Mouse (Mus musculus) limb, embryonic 12.5 days (tissue): ENCODE measurements around the gene Ccnd1. TPM values are rescaled to one million over a fixed set of nuclear protein-coding genes. Genes with fewer than 3 reads are reported as not detected.

Experiments used
- ATAC-seq: fragments of 200-750 bp; cut with Nextera tagmentation; 2 replicates; pipeline ENCODE4 v1.8.0; 2017; ENCODE audit warnings: low read depth, moderate TSS enrichment; ENCODE audit not compliant: insufficient number of reproducible peaks, insufficient read depth, low FRiP score, low TSS enrichment
- H3K27ac ChIP-seq: fragments of 300-500 bp; sonication (generic); 2 replicates; pipeline ENCODE4 v1.5.1; 2016; ENCODE audit warnings: mild to moderate bottlenecking, moderate library complexity
- H3K27me3 ChIP-seq: fragments of 300-500 bp; sonication (generic); 2 replicates; pipeline ENCODE4 v1.6.1; 2016; ENCODE audit warnings: mild to moderate bottlenecking, moderate library complexity
- H3K36me3 ChIP-seq: fragments of 300-500 bp; sonication (generic); 2 replicates; pipeline ENCODE4 v1.6.1; 2016; ENCODE audit warnings: mild to moderate bottlenecking, moderate library complexity
- H3K4me1 ChIP-seq: fragments of 300-500 bp; sonication (generic); replicated peaks from 2 replicates; pipeline ENCODE4 v1.6.1; 2016
- H3K4me2 ChIP-seq: fragments of 300-500 bp; sonication (generic); 2 replicates; pipeline ENCODE4 v1.6.1; 2016; ENCODE audit warnings: mild to moderate bottlenecking, moderate library complexity
- H3K4me3 ChIP-seq: fragments of 300-500 bp; sonication (generic); replicated peaks from 2 replicates; pipeline ENCODE4 v1.5.1; 2016; ENCODE audit warnings: mild to moderate bottlenecking
- H3K9ac ChIP-seq: fragments of 300-500 bp; sonication (generic); replicated peaks from 2 replicates; pipeline ENCODE4 v1.6.1; 2016; ENCODE audit warnings: mild to moderate bottlenecking, moderate library complexity
- H3K9me3 ChIP-seq: fragments of 300-500 bp; sonication (generic); 2 replicates; pipeline ENCODE4 v1.6.1; 2016; ENCODE audit warnings: mild to moderate bottlenecking, moderate library complexity
- WGBS: fragments of 180-500 bp; shearing (Covaris S2); methylation state at CpG from one replicate; pipeline ENCODE4 v1.1.7; 2016; 5-methylcytosine and 5-hydroxymethylcytosine counted together
- polyA plus RNA-seq: library from polyadenylated mRNA; unstranded; fragments of >200 nt; fragmentation: Nextera tagmentation; extraction: Ambion mirVana; gene quantifications from 2 replicates; pipeline ENCODE4 v1.2.1, GENCODE M21; 2016

Gene Ccnd1
- polyA plus RNA-seq = 165 and 178 TPM in 2 replicates

DNA sequence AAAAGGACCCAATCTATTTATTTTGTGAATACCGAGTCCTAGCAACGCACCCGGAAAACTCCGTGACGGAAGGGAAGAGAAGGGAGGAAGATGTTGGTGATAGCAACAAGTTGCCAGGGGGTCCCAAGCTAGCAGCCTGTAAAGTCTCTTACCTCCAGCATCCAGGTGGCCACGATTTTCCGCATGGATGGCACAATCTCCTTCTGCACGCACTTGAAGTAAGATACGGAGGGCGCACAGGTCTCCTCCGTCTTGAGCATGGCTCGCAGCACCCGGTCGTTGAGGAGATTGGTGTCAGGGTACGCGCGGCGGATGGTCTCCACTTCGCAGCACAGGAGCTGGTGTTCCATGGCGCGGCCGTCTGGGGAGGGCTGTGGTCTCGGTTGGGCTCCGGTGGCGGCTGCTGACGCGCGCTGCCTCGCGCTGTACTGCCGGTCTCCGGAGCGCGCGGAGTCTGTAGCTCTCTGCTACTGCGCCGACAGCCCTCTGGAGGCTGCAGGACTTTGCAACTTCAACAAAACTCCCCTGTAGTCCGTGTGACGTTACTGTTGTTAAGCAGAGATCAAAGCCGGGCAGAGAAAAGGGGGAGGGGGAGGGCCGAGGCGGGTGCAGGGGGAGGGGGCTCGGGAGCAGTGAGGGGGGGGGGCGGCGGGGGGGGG, at the start of gene Ccnd1:
Gene Ccnd1 (minus strand): TSS at position 582 of the 659 bp plus-strand sequence.
- peak; percentile 43; the same call in 1 of the 2 replicates for ATAC-seq
- Histone ChIP-seq H3K4me1 (peaks cover 47% of the 10 kb centered on the region), H3K9ac (peak within 1 kb of the TSS; percentile 89), H3K27me3 (no peaks in the 10 kb centered on the region), H3K36me3 (peaks cover 28% of the 10 kb centered on the region), H3K9me3 (no peaks in the 10 kb centered on the region), H3K27ac (peak within 1 kb of the TSS; percentile 97), H3K4me2 (peak within 1 kb of the TSS; percentile 91), H3K4me3 (peak within 1 kb of the TSS; percentile 78)
- under 1% methylated on average over 37 of the region's 45 CpGs for WGBS

- Histone ChIP-seq H3K9ac (no peak overlapping the region), H3K27me3 (no peaks in the 10 kb centered on the region), H3K4me3 (no peak overlapping the region), H3K27ac (no peak overlapping the region), H3K36me3 (no peaks in the 10 kb centered on the region), H3K4me2 (no peak overlapping the region), H3K4me1 (0 out of 2 replicates have a peak, but pooled peaks cover 6% of the 10 kb centered on the region), H3K9me3 (no peaks in the 10 kb centered on the region)
- ATAC-seq = no peak
- 52% methylated on average over 3 of the region's 3 CpGs for WGBS
Observed at GRCm38 (mm10) chr7:144988856-144989255, 49.1 kb upstream of the Ccnd1 start.

DNA sequence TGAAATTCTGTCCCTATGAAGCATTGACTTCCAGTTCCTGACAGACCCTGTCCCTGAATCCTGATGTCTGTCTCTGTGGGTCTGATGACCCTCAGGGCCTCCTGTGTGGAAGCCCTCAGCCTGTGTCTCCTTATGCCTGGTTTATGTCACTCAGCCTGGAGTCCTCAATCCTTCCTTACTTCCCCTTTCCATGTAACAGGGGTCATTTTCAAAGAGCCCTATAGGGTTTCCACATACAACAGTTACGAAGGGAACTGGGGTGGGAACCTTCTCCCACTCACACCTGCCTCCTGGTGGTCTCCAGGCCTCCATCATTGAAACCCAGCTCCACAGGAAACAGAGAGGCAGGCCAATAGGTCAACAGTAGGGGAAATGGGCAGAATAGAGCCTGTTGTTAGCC, 45.4 kb upstream of the Ccnd1 start:
- Histone ChIP-seq H3K4me2 (no peak overlapping the region), H3K9me3 (no peaks in the 10 kb centered on the region), H3K36me3 (no peaks in the 10 kb centered on the region), H3K27me3 (no peaks in the 10 kb centered on the region), H3K27ac (no peak overlapping the region), H3K4me1 (0 out of 2 replicates have a peak, but pooled peaks cover 6% of the 10 kb centered on the region), H3K9ac (no peak overlapping the region), H3K4me3 (no peak overlapping the region)
- WGBS = 53% methylated on average over 1 of the region's 1 CpGs
- ATAC-seq = no peak

GRCm38 (mm10) chr7:144982358-144983110, 42.8 kb upstream of the Ccnd1 start:
- Histone ChIP-seq H3K27ac (no peak overlapping the region), H3K9me3 (peaks cover 8% of the 10 kb centered on the region; the same call in 1 of the 2 replicates), H3K36me3 (no peaks in the 10 kb centered on the region), H3K4me1 (no peaks in the 10 kb centered on the region), H3K9ac (no peak overlapping the region), H3K4me2 (no peak overlapping the region), H3K27me3 (no peaks in the 10 kb centered on the region), H3K4me3 (no peak overlapping the region)
- no peak for ATAC-seq
- WGBS = 88% methylated on average over 6 of the region's 6 CpGs

DNA sequence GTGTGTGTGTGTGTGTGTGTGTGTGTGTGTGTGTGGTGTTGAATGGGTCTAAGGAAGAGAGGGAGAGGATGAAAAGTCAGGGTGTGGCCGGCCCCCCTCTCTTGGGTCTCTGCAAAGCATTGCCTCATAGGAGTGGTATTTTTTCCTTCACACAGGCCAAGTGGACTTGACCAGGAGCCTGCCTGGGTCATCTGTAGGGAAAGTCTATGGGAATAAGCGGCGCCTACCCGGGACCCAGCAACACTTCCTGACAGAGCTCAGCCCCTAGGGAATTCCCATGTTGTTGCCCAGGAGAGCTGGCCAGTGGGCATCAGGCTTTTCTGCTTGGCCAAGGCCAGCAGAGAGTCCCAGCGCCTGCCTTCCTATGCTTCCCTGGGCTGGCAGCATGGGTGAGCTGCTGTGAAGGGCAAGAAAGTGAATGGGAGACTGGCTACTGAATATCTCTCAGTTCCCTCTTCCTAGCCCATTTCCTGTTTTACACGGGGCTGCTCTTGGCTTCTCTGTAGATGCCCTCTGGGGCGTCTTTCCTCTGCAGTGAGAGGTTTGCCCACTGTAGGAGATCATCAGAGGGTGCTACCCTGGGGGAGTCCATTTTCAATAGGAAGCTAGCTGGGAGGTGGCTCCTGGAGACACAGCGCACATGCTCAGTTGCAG, 41.8 kb upstream of the Ccnd1 start:
- no peaks in the 10 kb centered on the region for H3K27me3 ChIP-seq
- H3K9ac ChIP-seq = no peak overlapping the region
- H3K36me3 ChIP-seq = no peaks in the 10 kb centered on the region
- ATAC-seq = no peak
- no peaks in the 10 kb centered on the region for H3K4me1 ChIP-seq
- 81% methylated on average over 8 of the region's 8 CpGs for WGBS
- H3K4me3 ChIP-seq = no peak overlapping the region
- no peak overlapping the region for H3K27ac ChIP-seq
- peaks cover 8% of the 10 kb centered on the region; the same call in 1 of the 2 replicates for H3K9me3 ChIP-seq
- no peak overlapping the region for H3K4me2 ChIP-seq

DNA sequence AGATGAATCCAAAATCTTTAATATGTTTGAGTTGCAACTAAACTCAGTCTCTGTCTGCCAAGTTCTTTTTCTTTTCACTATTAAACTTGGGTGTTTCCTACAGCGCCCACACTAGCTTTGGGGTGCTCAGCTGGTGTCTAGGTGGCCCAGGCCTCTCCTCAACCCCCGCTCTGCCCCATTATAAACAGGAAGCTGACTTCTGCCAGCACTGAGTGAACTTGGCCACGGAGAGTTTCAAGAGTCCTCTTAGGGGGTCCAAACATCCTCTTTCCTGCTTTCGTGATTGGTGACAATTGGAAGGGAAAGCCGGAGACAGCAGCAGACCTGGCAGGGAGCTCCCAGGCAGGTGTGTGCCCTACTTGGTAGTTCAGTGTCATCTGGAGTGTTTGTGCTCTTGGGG, 40.1 kb upstream of the Ccnd1 start:
- Histone ChIP-seq H3K4me3 (no peak overlapping the region), H3K4me1 (no peaks in the 10 kb centered on the region), H3K27ac (no peak overlapping the region), H3K9me3 (peaks cover 8% of the 10 kb centered on the region; the same call in 1 of the 2 replicates), H3K9ac (no peak overlapping the region), H3K27me3 (no peaks in the 10 kb centered on the region), H3K36me3 (no peaks in the 10 kb centered on the region), H3K4me2 (no peak overlapping the region)
- no peak for ATAC-seq
- WGBS = 82% methylated on average over 5 of the region's 5 CpGs

DNA sequence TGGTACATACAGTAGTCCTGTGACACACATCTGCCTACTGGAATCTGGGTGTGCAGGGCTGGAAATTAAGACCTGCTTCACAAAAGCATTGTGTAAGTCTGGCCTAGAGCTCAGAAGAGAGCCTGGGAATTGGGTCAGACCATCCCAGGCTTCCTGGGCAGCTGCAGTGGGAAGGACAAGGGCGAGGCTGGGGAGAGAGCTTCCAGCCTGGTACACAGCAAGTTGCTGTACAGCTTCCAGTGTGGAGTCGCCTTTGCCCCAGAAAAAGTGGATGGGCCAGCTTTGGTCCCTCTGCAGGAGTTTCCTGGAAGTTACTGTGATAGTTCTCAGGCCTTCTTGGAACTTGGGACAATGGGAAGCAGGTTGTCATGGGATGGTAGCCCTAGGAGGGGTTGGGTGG, 37.4 kb upstream of the Ccnd1 start:
- Histone ChIP-seq H3K36me3 (no peaks in the 10 kb centered on the region), H3K9me3 (peaks cover 8% of the 10 kb centered on the region; the same call in 1 of the 2 replicates), H3K27me3 (no peaks in the 10 kb centered on the region), H3K27ac (no peak overlapping the region), H3K4me3 (no peak overlapping the region), H3K4me2 (no peak overlapping the region), H3K9ac (no peak overlapping the region), H3K4me1 (no peaks in the 10 kb centered on the region)
- no peak for ATAC-seq
- WGBS = 77% methylated on average over 2 of the region's 2 CpGs

DNA sequence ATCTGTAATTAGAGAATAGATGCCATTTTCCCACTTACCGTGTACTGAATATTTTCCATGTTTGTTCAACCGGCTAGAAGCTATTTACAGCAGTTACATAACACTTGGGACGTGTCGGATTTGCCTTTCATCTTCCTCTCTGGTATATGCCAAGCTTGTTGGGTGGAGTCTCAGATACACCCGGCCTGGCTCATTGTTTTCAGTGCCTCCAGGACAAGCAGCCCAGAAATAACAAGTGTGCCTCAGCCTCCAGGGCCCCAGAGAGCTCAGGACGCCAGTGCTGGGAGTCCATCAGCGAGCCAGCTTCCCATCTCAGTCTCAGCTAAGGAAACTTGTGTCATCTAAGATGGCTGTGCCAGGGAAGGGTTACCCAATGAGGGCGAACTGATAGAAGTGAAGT, 33.7 kb upstream of the Ccnd1 start:
- no peaks in the 10 kb centered on the region for H3K36me3 ChIP-seq
- 65% methylated on average over 8 of the region's 8 CpGs for WGBS
- H3K4me2 ChIP-seq = no peak overlapping the region
- no peaks in the 10 kb centered on the region for H3K27me3 ChIP-seq
- no peak for ATAC-seq
- no peaks in the 10 kb centered on the region for H3K9me3 ChIP-seq
- no peak overlapping the region for H3K27ac ChIP-seq
- no peaks in the 10 kb centered on the region for H3K4me1 ChIP-seq
- H3K9ac ChIP-seq = no peak overlapping the region
- no peak overlapping the region for H3K4me3 ChIP-seq

DNA sequence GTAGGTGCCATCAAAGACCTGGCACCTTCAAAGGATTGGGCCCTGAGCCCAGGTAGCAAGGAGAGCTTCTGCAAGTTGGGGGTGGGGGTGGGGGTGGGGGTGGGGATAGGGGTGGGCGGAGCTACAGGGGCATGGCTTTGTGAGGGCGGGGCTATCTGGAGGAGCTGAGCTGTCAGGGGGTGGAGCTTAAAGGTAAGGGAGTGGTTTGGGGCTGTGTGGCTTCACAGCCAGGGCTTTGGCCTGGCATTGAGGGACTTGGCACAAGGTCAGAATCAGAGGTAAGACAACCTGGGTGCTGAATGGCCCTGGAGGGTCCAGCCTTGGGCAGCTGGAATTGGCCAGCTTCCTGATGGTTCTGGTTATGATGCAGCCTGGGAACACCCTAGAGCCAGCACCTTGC, 32.0 kb upstream of the Ccnd1 start:
- H3K9ac ChIP-seq = no peak overlapping the region
- WGBS = 42% methylated on average over 2 of the region's 2 CpGs
- no peak overlapping the region for H3K27ac ChIP-seq
- H3K27me3 ChIP-seq = no peaks in the 10 kb centered on the region
- no peaks in the 10 kb centered on the region for H3K9me3 ChIP-seq
- ATAC-seq = no peak; the same call in 1 of the 2 replicates
- no peaks in the 10 kb centered on the region for H3K36me3 ChIP-seq
- H3K4me3 ChIP-seq = no peak overlapping the region
- H3K4me2 ChIP-seq = no peak overlapping the region
- no peaks in the 10 kb centered on the region for H3K4me1 ChIP-seq

GRCm38 (mm10) chr7:144970997-144971768, 31.5 kb upstream of the Ccnd1 start:
- Histone ChIP-seq H3K4me2 (no peak overlapping the region), H3K27ac (no peak overlapping the region), H3K9ac (no peak overlapping the region), H3K4me1 (no peaks in the 10 kb centered on the region), H3K27me3 (no peaks in the 10 kb centered on the region), H3K4me3 (no peak overlapping the region), H3K36me3 (no peaks in the 10 kb centered on the region), H3K9me3 (no peaks in the 10 kb centered on the region)
- 66% methylated on average over 8 of the region's 8 CpGs for WGBS
- no peak for ATAC-seq

DNA sequence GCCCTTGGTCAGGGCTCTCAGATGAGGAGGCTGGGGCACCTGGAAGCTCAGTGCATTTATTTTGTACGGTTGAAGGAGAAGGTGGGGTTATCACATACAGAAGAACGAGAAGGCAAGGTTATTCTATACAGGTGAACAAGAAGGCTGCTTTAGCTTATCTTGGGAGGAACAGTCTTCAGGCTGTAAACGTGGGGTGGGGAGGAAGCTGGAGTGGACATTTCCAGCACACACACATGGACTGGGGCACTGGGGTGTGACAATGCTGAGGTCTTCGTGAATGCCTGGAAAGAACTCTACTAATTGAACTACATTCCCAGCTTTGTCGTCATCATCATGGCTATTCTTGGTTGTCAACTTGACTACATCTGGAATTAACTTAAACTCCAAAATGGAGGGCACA, 26.2 kb upstream of the Ccnd1 start:
- Histone ChIP-seq H3K9ac (no peak overlapping the region), H3K36me3 (no peaks in the 10 kb centered on the region), H3K4me2 (no peak overlapping the region), H3K27ac (no peak overlapping the region), H3K27me3 (no peaks in the 10 kb centered on the region), H3K9me3 (no peaks in the 10 kb centered on the region), H3K4me3 (no peak overlapping the region), H3K4me1 (no peaks in the 10 kb centered on the region)
- ATAC-seq = no peak
- WGBS = 78% methylated on average over 5 of the region's 5 CpGs
